Mouse (Mus musculus): ENCODE data around the gene Gm20388. TPM values are rescaled to one million over a fixed set of nuclear protein-coding genes. Genes with fewer than 3 reads are reported as not detected.

Gm20388 gene
- polyA plus RNA-seq, 2 experiments: 8.5 TPM; not detected in 1

DNA sequence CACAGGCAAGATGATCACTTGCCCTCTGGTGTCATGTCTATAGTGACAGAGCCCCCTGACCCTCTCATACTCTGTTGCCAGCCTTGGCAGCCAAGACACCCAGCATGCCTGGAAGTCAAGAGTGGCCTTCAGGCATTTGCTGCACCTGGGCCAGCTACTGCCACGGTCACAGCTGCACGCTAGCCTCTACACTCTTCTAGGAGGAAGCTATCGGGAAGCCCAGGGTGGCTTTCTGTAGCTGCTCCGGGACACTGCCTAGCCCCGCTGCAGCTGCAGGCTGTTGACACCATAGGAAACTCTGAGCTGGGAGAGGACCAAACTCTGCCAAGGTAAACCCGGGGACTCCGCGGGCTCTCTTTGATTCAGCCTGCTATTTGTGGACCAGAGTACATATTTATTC, 2002.7 kb downstream of the Gm20388 start:
- H3K9ac ChIP-seq (replicated peaks): no peak overlapping the region
- DNase-seq (ENCODE audit: low read depth in 3 of 3, low spot score in 3 of 3) (no peak), ATAC-seq (ENCODE audit: insufficient read depth) (no peak)
- no peak overlapping the region for H3K4me2 ChIP-seq (ENCODE audit: low read depth)
- no peak overlapping the region for H3K27ac ChIP-seq
- peaks cover 14 to 21% of the 10 kb centered on the region in 2 experiments for H3K4me1 ChIP-seq (replicated peaks; ENCODE audit: control insufficient read depth in 2 of 2, insufficient read depth in 2 of 2, low read length in 1 of 2)
- TF ChIP-seq CTCF (IDR thresholded peaks at IDR 0.05; ENCODE audit: low read depth) (no peak), EP300 (IDR thresholded peaks at IDR 0.05; ENCODE audit: low read depth) (no peak)
- H3K4me3 ChIP-seq (ENCODE audit: insufficient read depth in 1 of 2, low read depth in 2 of 2, low read length in 2 of 2): no peak overlapping the region
- H3K36me3 ChIP-seq (replicated peaks; ENCODE audit: control insufficient read depth, insufficient read depth, low read depth): no peaks in the 10 kb centered on the region
- H3K9me3 ChIP-seq (ENCODE audit: control insufficient read depth, low read length): no peaks in the 10 kb centered on the region
- H3K27me3 ChIP-seq (ENCODE audit: control insufficient read depth, insufficient read depth, low read length): no peaks in the 10 kb centered on the region
- 69% methylated on average over 8 of the region's 8 CpGs for WGBS (ENCODE audit: insufficient replicate concordance)

DNA sequence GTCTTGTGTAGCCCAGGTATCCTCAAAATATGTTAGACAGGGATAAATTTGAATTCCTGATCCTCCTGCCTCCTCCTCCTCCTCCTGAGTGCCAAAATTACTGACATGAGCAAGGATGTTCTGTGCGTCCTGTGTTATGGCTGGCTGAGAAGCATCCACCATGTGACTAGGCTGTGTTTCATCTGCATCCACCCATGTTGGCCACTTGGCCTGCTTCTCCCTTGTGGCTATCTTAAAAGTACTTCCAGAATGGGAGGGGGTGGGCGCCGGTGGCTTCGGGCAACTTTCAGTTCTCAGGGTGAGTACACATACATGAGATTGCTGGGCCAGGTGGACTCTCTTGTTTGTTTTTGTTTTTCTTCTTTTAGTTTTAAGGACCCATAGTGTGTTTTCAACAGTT, 2008.5 kb downstream of the Gm20388 start:
- no peak overlapping the region for H3K27ac ChIP-seq
- H3K4me1 ChIP-seq (replicated peaks; ENCODE audit: control insufficient read depth in 2 of 2, insufficient read depth in 2 of 2, low read length in 1 of 2): no peaks in the 10 kb centered on the region
- no peaks in the 10 kb centered on the region for H3K9me3 ChIP-seq (ENCODE audit: control insufficient read depth, low read length)
- H3K4me3 ChIP-seq (ENCODE audit: insufficient read depth in 1 of 2, low read depth in 2 of 2, low read length in 2 of 2): no peak overlapping the region
- H3K4me2 ChIP-seq (ENCODE audit: low read depth): no peak overlapping the region
- no peak overlapping the region for H3K9ac ChIP-seq (replicated peaks)
- DNase-seq (ENCODE audit: low read depth in 3 of 3, low spot score in 3 of 3): no peak
- TF ChIP-seq CTCF (IDR thresholded peaks at IDR 0.05; ENCODE audit: low read depth): no peak
- ATAC-seq (ENCODE audit: insufficient read depth): no peak
- no peaks in the 10 kb centered on the region for H3K36me3 ChIP-seq (replicated peaks; ENCODE audit: control insufficient read depth, insufficient read depth, low read depth)
- WGBS (ENCODE audit: insufficient replicate concordance): 55% methylated on average over 4 of the region's 4 CpGs
- no peaks in the 10 kb centered on the region for H3K27me3 ChIP-seq (ENCODE audit: control insufficient read depth, insufficient read depth, low read length)

DNA sequence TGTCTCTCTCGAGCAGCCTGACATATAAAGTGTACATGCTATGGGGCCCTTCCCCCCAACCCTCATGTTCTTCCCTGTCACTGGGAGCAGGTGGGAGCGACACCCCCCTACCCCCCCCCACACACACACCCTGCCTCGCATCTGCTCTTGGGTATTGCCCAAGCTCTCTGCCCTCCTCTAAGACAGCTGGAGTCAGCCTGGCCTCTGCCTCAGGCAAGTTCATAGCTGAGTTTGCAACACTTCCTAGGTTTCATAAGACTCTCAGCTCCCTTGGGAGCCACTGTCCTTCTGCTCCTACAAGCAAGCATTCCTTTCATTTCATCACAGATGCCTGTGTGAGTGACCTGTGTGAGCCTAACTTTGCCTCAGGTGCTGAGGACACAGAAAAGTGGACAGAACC, 2009.1 kb downstream of the Gm20388 start:
- Histone ChIP-seq H3K9me3 (ENCODE audit: control insufficient read depth, low read length) (no peaks in the 10 kb centered on the region), H3K27me3 (ENCODE audit: control insufficient read depth, insufficient read depth, low read length) (no peaks in the 10 kb centered on the region), H3K4me2 (ENCODE audit: low read depth) (no peak overlapping the region), H3K9ac (replicated peaks) (no peak overlapping the region), H3K36me3 (replicated peaks; ENCODE audit: control insufficient read depth, insufficient read depth, low read depth) (no peaks in the 10 kb centered on the region), H3K4me1 (replicated peaks; ENCODE audit: control insufficient read depth in 2 of 2, insufficient read depth in 2 of 2, low read length in 1 of 2) (no peaks in the 10 kb centered on the region), H3K4me3 (ENCODE audit: insufficient read depth in 1 of 2, low read depth in 2 of 2, low read length in 2 of 2) (no peak overlapping the region), H3K27ac (no peak overlapping the region)
- DNase-seq (ENCODE audit: low read depth in 3 of 3, low spot score in 3 of 3) (no peak), ATAC-seq (ENCODE audit: insufficient read depth) (no peak)
- 40% methylated on average over 3 of the region's 3 CpGs for WGBS (ENCODE audit: insufficient replicate concordance)
- TF ChIP-seq EP300 (IDR thresholded peaks at IDR 0.05; ENCODE audit: low read depth) (no peak), CTCF (IDR thresholded peaks at IDR 0.05; ENCODE audit: low read depth) (no peak)

DNA sequence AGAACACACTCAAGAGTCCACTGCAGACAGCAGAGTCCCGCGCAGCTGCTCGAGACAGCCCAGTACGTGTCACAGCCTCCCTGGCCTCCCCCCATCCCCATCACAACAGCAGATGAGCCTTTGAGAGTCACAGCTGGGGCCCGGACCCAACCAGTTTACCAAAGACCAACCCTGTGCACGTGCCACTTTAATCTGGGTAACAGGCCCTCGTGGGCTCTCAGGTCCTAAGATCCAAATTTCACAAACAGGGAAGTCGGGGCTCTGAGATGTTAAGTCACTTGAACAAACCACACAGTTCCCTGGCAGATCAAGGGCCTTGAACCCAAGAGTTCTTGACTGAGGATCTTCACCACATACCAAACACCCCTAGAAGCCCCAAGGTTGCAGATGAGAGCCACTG, 2010.9 kb downstream of the Gm20388 start:
- Histone ChIP-seq H3K27ac (no peak overlapping the region), H3K9ac (replicated peaks) (no peak overlapping the region), H3K4me1 (replicated peaks; ENCODE audit: control insufficient read depth in 2 of 2, insufficient read depth in 2 of 2, low read length in 1 of 2) (no peaks in the 10 kb centered on the region), H3K36me3 (replicated peaks; ENCODE audit: control insufficient read depth, insufficient read depth, low read depth) (no peaks in the 10 kb centered on the region), H3K4me3 (ENCODE audit: insufficient read depth in 1 of 2, low read depth in 2 of 2, low read length in 2 of 2) (no peak overlapping the region), H3K4me2 (ENCODE audit: low read depth) (no peak overlapping the region), H3K27me3 (ENCODE audit: control insufficient read depth, insufficient read depth, low read length) (no peaks in the 10 kb centered on the region), H3K9me3 (ENCODE audit: control insufficient read depth, low read length) (no peaks in the 10 kb centered on the region)
- ATAC-seq (ENCODE audit: insufficient read depth) (no peak), DNase-seq (ENCODE audit: low read depth in 3 of 3, low spot score in 3 of 3) (no peak)
- 63% methylated on average over 8 of the region's 8 CpGs for WGBS (ENCODE audit: insufficient replicate concordance)
- TF ChIP-seq EP300 (IDR thresholded peaks at IDR 0.05; ENCODE audit: low read depth) (no peak), CTCF (IDR thresholded peaks at IDR 0.05; ENCODE audit: low read depth) (no peak)

DNA sequence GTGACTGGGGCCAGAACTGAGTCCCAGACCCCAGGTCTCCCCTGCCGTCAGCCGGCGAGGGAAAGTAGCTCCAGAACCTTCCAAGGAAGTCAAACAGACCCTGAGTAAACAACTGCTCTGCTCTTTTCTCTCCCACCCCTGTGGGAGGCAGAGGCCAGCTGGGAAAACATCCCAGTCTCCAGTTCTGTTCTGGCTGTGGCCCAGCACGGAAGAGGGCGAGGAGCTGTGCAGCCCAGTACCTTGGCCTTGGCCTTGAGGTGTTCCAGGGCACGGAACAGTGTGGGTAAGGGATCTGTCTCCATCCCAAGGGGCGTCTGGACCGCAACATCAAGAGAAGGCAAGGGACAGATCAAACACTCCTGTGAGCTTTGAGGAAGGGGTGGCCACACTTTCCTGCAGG, 2011.5 kb downstream of the Gm20388 start:
- no peak overlapping the region for H3K9ac ChIP-seq (replicated peaks)
- H3K36me3 ChIP-seq (replicated peaks; ENCODE audit: control insufficient read depth, insufficient read depth, low read depth): no peaks in the 10 kb centered on the region
- no peaks in the 10 kb centered on the region for H3K4me1 ChIP-seq (replicated peaks; ENCODE audit: control insufficient read depth in 2 of 2, insufficient read depth in 2 of 2, low read length in 1 of 2)
- 55% methylated on average over 8 of the region's 8 CpGs for WGBS (ENCODE audit: insufficient replicate concordance)
- no peak overlapping the region for H3K4me2 ChIP-seq (ENCODE audit: low read depth)
- no peak overlapping the region for H3K27ac ChIP-seq
- H3K9me3 ChIP-seq (ENCODE audit: control insufficient read depth, low read length): no peaks in the 10 kb centered on the region
- no peak for ATAC-seq (ENCODE audit: insufficient read depth)
- no peaks in the 10 kb centered on the region for H3K27me3 ChIP-seq (ENCODE audit: control insufficient read depth, insufficient read depth, low read length)
- no peak overlapping the region for H3K4me3 ChIP-seq (ENCODE audit: insufficient read depth in 1 of 2, low read depth in 2 of 2, low read length in 2 of 2)
- TF ChIP-seq EP300 (IDR thresholded peaks at IDR 0.05; ENCODE audit: low read depth) (no peak), CTCF (IDR thresholded peaks at IDR 0.05; ENCODE audit: low read depth) (no peak)
- no peak for DNase-seq (ENCODE audit: low read depth in 3 of 3, low spot score in 3 of 3)

Measured in liver, embryonic 14.5 days (tissue).